In the genomic region with DNA sequence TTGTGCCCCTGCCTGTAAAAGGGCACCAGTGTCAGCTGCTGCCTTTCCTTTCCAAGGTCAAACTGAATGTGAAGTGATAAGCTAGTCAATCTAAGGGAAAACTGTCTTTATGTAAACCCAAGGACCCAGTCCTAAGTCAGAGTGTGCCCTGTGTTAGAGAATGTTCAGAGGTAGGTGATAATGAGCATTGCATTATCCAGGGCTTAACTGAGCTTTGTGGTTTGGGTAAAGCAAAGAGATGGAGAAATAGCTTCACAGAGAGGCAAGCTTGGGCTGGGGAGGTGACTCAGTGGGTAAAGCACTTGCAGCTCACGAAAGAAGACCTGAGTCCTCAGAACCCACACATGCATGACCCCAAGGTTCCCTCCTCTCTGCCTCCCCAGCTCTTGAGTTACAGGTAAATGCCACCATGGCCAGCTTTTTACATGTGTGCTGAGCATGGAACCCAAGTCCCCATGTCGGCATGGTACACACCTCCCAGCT, we compare ENCODE assay signal across 24 mouse cellular contexts.
DNase-seq lines count a peak whose midpoint lies in the region; ATAC-seq and TF ChIP-seq lines count a peak whose summit lies in the region.
"Had no signal": no experiment of that assay in that cellular context is flagged by ENCODE, and none has a peak within 500 bp of the region (broad histone marks: within the 10 kb centered on the region; RNA-seq: fewer than 3 reads in every experiment).

No protein-coding gene starts in this region.

- no peak overlapping the region for H3K4me3 ChIP-seq in heart, embryonic 10.5 days
- H3K4me3 ChIP-seq in stomach, embryonic 15.5 days (replicated peaks): no peak overlapping the region
- no peak overlapping the region for H3K4me3 ChIP-seq in stomach, postnatal 0 days (ENCODE audit: low read depth, low read length)
- H3K4me3 ChIP-seq in left cerebral cortex, adult 2 months: no peak overlapping the region
- H3K4me3 ChIP-seq: embryonic facial prominence, embryonic 10.5 days; embryonic facial prominence, embryonic 12.5 days; forebrain, embryonic 13.5 days; forebrain, embryonic 15.5 days had no signal

- DNase-seq in heart, embryonic 10.5 days (ENCODE audit: low spot score): no peak
- no peak for DNase-seq in heart, adult 8-10 months (ENCODE audit: low spot score)
- peak; percentile 81 for DNase-seq in Patski (ENCODE audit: low read depth, low spot score)
- DNase-seq in stomach, postnatal 0 days (ENCODE audit: low spot score): no peak
- DNase-seq in left cerebral cortex, adult 2 months (ENCODE audit: extremely low spot score in 1 of 2, low spot score in 2 of 2): no peak
- DNase-seq in cerebellum, postnatal 14 days: no peak
- DNase-seq: adrenal gland, adult 2 months; adrenal gland, postnatal 10 days; adrenal gland, postnatal 25 days; B cell, adult 2 months; cerebellum, adult 11 months; cerebellum, adult 18-20 months; cerebellum, adult 8-10 months; cerebellum, adult 9-11 months; cerebellum, postnatal 25 days; forebrain, postnatal 0 days had no signal

- H3K36me3 ChIP-seq in heart, embryonic 10.5 days: no peaks in the 10 kb centered on the region
- no peaks in the 10 kb centered on the region for H3K36me3 ChIP-seq in stomach, embryonic 15.5 days
- no peaks in the 10 kb centered on the region for H3K36me3 ChIP-seq in stomach, postnatal 0 days (ENCODE audit: control insufficient read depth, insufficient read depth, low read length)
- H3K36me3 ChIP-seq: embryonic facial prominence, embryonic 10.5 days; embryonic facial prominence, embryonic 12.5 days; forebrain, embryonic 15.5 days; G1E had no signal

- no peak for TF ChIP-seq CTCF in Patski (IDR thresholded peaks at IDR 0.05)
- no peak for TF ChIP-seq CTCF in stomach, postnatal 0 days (IDR thresholded peaks at IDR 0.05; ENCODE audit: low read depth)
- TF ChIP-seq CTCF in left cerebral cortex, adult 2 months (IDR thresholded peaks at IDR 0.05): no peak

- H3K27ac ChIP-seq in heart, embryonic 10.5 days: peak overlapping the region; percentile 3; the same call in 1 of the 2 replicates
- peak overlapping the region; percentile 18; the same call in 1 of the 2 replicates for H3K27ac ChIP-seq in stomach, embryonic 15.5 days
- no peak overlapping the region for H3K27ac ChIP-seq in stomach, postnatal 0 days (replicated peaks)
- H3K27ac ChIP-seq in left cerebral cortex, adult 2 months: no peak overlapping the region
- H3K27ac ChIP-seq: embryonic facial prominence, embryonic 10.5 days; embryonic facial prominence, embryonic 12.5 days; forebrain, embryonic 13.5 days; forebrain, embryonic 15.5 days had no signal

- CTCF ChIA-PET in Patski (lab: Charles Lee): interaction anchor here (1.0 to 1.5 kb wide), 3 partner anchors 13 to 368 kb away, joined by 3 to 6 read pairs (median 3); a partner anchor contains a TSS

- intact Hi-C loops in left cerebral cortex, adult 2 months (cut with DNase I): no loop called here

- H3K4me1 ChIP-seq in heart, embryonic 10.5 days: peaks cover 59% of the 10 kb centered on the region
- H3K4me1 ChIP-seq in stomach, embryonic 15.5 days: peaks cover 11% of the 10 kb centered on the region; the same call in 1 of the 2 replicates
- peaks cover 12% of the 10 kb centered on the region; the same call in 1 of the 2 replicates for H3K4me1 ChIP-seq in stomach, postnatal 0 days (replicated peaks; ENCODE audit: control insufficient read depth, insufficient read depth)

- H3K27me3 ChIP-seq in heart, embryonic 10.5 days (ENCODE audit: insufficient read depth, poor library complexity, severe bottlenecking): no peaks in the 10 kb centered on the region
- H3K27me3 ChIP-seq in Patski: no peaks in the 10 kb centered on the region
- no peaks in the 10 kb centered on the region for H3K27me3 ChIP-seq in stomach, embryonic 15.5 days (replicated peaks)
- H3K27me3 ChIP-seq in stomach, postnatal 0 days (ENCODE audit: control insufficient read depth, insufficient read depth, low read length): no peaks in the 10 kb centered on the region
- H3K27me3 ChIP-seq: CH12.LX; embryonic facial prominence, embryonic 12.5 days; forebrain, embryonic 13.5 days; forebrain, embryonic 15.5 days had no signal

- POLR2A ChIA-PET in Patski (lab: Charles Lee): no interaction called here

- no peak overlapping the region for H3K9ac ChIP-seq in stomach, embryonic 15.5 days
- no peak overlapping the region for H3K9ac ChIP-seq in stomach, postnatal 0 days (ENCODE audit: low read length)
- H3K9ac ChIP-seq: embryonic facial prominence, embryonic 12.5 days; forebrain, embryonic 13.5 days; forebrain, embryonic 15.5 days; forebrain, postnatal 0 days had no signal

- H3K4me2 ChIP-seq in stomach, embryonic 15.5 days: no peak overlapping the region
- no peak overlapping the region for H3K4me2 ChIP-seq in stomach, postnatal 0 days (replicated peaks; ENCODE audit: low read depth)
- H3K4me2 ChIP-seq: embryonic facial prominence, embryonic 12.5 days; forebrain, embryonic 13.5 days; forebrain, embryonic 15.5 days had no signal

- peak; percentile 95 for ATAC-seq in Patski
- ATAC-seq in stomach, embryonic 15.5 days (ENCODE audit: insufficient read depth, low FRiP score, low read depth): 0 out of 2 replicates have a peak, but pooled peaks have one; percentile 16
- peak; percentile 65 for ATAC-seq in stomach, postnatal 0 days (ENCODE audit: low FRiP score, low TSS enrichment)
- ATAC-seq: CD4-positive, CD25-positive, alpha-beta regulatory T cell, adult 4 months; forebrain, embryonic 13.5 days; forebrain, embryonic 15.5 days; forebrain, postnatal 0 days had no signal

- no peaks in the 10 kb centered on the region for H3K9me3 ChIP-seq in heart, embryonic 10.5 days
- H3K9me3 ChIP-seq in stomach, embryonic 15.5 days: no peaks in the 10 kb centered on the region
- no peaks in the 10 kb centered on the region for H3K9me3 ChIP-seq in stomach, postnatal 0 days (ENCODE audit: control insufficient read depth, low read length)
- H3K9me3 ChIP-seq: embryonic facial prominence, embryonic 10.5 days; embryonic facial prominence, embryonic 12.5 days; forebrain, embryonic 13.5 days; forebrain, embryonic 15.5 days; G1E had no signal

- in situ Hi-C loops in Patski (cut with MboI; ENCODE audit: low pct_unique_long_range_greater_than_20kb): no loop called here

- no peak for TF ChIP-seq EP300 in stomach, postnatal 0 days (optimal IDR thresholded peaks at IDR 0.05)

- WGBS in heart, embryonic 10.5 days: 60% methylated on average over 2 of the region's 2 CpGs
- WGBS in stomach, embryonic 15.5 days: 75% methylated on average over 2 of the region's 2 CpGs
- 67% methylated on average over 2 of the region's 2 CpGs for WGBS in stomach, postnatal 0 days

Comparison
In these comparisons a context has a peak if more than half of its experiments do, and no peak if none do; other contexts are left out.
1. H3K27ac ChIP-seq: peak in heart, embryonic 10.5 days (single experiment) and stomach, embryonic 15.5 days (single experiment); none in stomach, postnatal 0 days (single experiment) and left cerebral cortex, adult 2 months (single experiment).
2. ATAC-seq: peak in every context shown above with its lines; median percentile 95 in Patski; 65 in stomach, postnatal 0 days; 16 in stomach, embryonic 15.5 days.